In the genomic region with DNA sequence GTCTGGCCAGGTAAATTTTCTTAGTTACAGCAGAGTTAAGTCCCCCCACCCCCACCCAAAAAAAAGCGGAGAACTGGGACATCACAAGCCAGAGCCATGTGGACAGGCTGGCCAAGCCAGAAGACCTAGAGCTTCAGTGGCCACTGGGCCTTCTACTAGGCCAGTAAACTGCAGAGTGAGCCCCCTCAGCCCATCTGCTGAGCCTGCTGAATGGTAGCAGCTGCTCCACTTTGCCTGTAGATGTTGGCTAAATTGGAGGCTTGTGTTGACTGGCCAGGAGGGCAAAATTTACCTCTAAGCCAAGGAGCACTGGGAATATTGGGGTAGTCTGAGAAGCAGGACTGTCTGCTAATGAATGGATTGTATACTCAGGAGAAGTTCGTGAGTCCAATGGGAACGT, we compare ENCODE assay signal across 25 mouse cellular contexts. TPM values are rescaled to one million over a fixed set of nuclear protein-coding genes. Genes with fewer than 3 reads are reported as not detected.
A peak's percentile ranks its signal among the peaks of the same experiment; 100 is the strongest.
DNase-seq lines count a peak whose midpoint lies in the region; ATAC-seq and TF ChIP-seq lines count a peak whose summit lies in the region.
"Had no signal": no experiment of that assay in that cellular context is flagged by ENCODE, and none has a peak within 500 bp of the region (broad histone marks: within the 10 kb centered on the region; RNA-seq: fewer than 3 reads in every experiment).

No protein-coding gene starts in this region.

- no peaks in the 10 kb centered on the region for H3K27me3 ChIP-seq in stomach, embryonic 14.5 days (ENCODE audit: control insufficient read depth, insufficient read depth, low read length)
- H3K27me3 ChIP-seq: forebrain, embryonic 15.5 days; heart, embryonic 15.5 days; hindbrain, embryonic 13.5 days; limb, embryonic 12.5 days had no signal

- WGBS in stomach, embryonic 14.5 days = 81% methylated on average over 3 of the region's 3 CpGs

- H3K9me3 ChIP-seq in ES-E14 (ENCODE audit: control insufficient read depth, insufficient read depth, low read depth, low read length) = no peaks in the 10 kb centered on the region
- H3K9me3 ChIP-seq in stomach, embryonic 14.5 days (ENCODE audit: control insufficient read depth, low read depth, low read length) = no peaks in the 10 kb centered on the region
- H3K9me3 ChIP-seq: forebrain, embryonic 15.5 days; heart, embryonic 15.5 days; hindbrain, embryonic 13.5 days; limb, embryonic 12.5 days had no signal

- DNase-seq in cerebellum, adult 9-11 months = peak; percentile 74
- DNase-seq in cerebellum, adult 11 months = no peak
- no peak for DNase-seq in ES-E14 (ENCODE audit: low read depth, low spot score)
- peak; percentile 57 to 59 for DNase-seq in cerebellum, postnatal 25 days
- no peak for DNase-seq in urinary bladder, postnatal 14 days (ENCODE audit: low spot score)
- no peak for DNase-seq in retina, embryonic 14.5 days (ENCODE audit: low spot score)
- no peak for DNase-seq in layer of hippocampus, postnatal 36 days
- DNase-seq: gastrocnemius, postnatal 36 days; heart, adult 2 months; heart, postnatal 36 days; kidney, adult 11 months; kidney, postnatal 4 days; layer of hippocampus, adult 9-11 months; liver, postnatal 0 days; right cerebral cortex, postnatal 14 days; spleen, adult 18-20 months; thymus, adult 18-20 months; thymus, postnatal 36 days had no signal

- no peak overlapping the region for H3K4me2 ChIP-seq in stomach, embryonic 14.5 days (replicated peaks; ENCODE audit: low read depth, low read length)
- H3K4me2 ChIP-seq: forebrain, embryonic 15.5 days; heart, embryonic 15.5 days; hindbrain, embryonic 13.5 days; limb, embryonic 12.5 days; liver, embryonic 11.5 days; midbrain, embryonic 11.5 days had no signal

- H3K4me3 ChIP-seq in ES-E14 (ENCODE audit: insufficient read depth in 1 of 2, low read depth in 1 of 2, low read length in 2 of 2, poor library complexity in 1 of 2, severe bottlenecking in 1 of 2) = no peak overlapping the region
- H3K4me3 ChIP-seq in stomach, embryonic 14.5 days (ENCODE audit: low read depth, low read length) = no peak overlapping the region
- H3K4me3 ChIP-seq: forebrain, embryonic 15.5 days; heart, adult 2 months; heart, embryonic 15.5 days; hindbrain, embryonic 13.5 days; limb, embryonic 12.5 days had no signal

- peaks cover 21 to 22% of the 10 kb centered on the region in 2 experiments for H3K4me1 ChIP-seq in ES-E14 (ENCODE audit: control insufficient read depth in 2 of 2, insufficient read depth in 2 of 2, low read length in 2 of 2, poor library complexity in 1 of 2)
- H3K4me1 ChIP-seq in stomach, embryonic 14.5 days (ENCODE audit: control insufficient read depth, insufficient read depth, low read length) = peaks cover 41% of the 10 kb centered on the region

- no peak overlapping the region for H3K27ac ChIP-seq in ES-E14 (ENCODE audit: insufficient read depth, low read depth, low read length, poor library complexity, severe bottlenecking)
- peak overlapping the region; percentile 39; the same call in 1 of the 2 replicates for H3K27ac ChIP-seq in stomach, embryonic 14.5 days (ENCODE audit: low read length)
- H3K27ac ChIP-seq: forebrain, embryonic 15.5 days; heart, adult 2 months; heart, embryonic 15.5 days; hindbrain, embryonic 13.5 days; limb, embryonic 12.5 days had no signal

- ATAC-seq in stomach, embryonic 14.5 days (ENCODE audit: insufficient number of reproducible peaks, insufficient read depth, low FRiP score, low read depth) = no peak
- ATAC-seq: forebrain, embryonic 15.5 days had no signal

- H3K36me3 ChIP-seq in ES-E14 (ENCODE audit: control insufficient read depth, insufficient read depth, low read length, poor library complexity, severe bottlenecking) = peaks cover 17% of the 10 kb centered on the region; the same call in 1 of the 2 replicates
- H3K36me3 ChIP-seq in stomach, embryonic 14.5 days (ENCODE audit: control insufficient read depth, insufficient read depth, low read length) = no peaks in the 10 kb centered on the region
- H3K36me3 ChIP-seq: forebrain, embryonic 15.5 days; heart, embryonic 15.5 days; hindbrain, embryonic 13.5 days had no signal

- in situ Hi-C loops in ES-E14 (cut with MboI; ENCODE audit: low sequenced_read_pairs in 2 of 2, unreplicated experiment in 2 of 2) = no loop called here

- peak overlapping the region; percentile 11; the same call in 1 of the 2 replicates for H3K9ac ChIP-seq in ES-E14 (ENCODE audit: insufficient read depth, low read depth, low read length, poor library complexity, severe bottlenecking)
- H3K9ac ChIP-seq in stomach, embryonic 14.5 days (replicated peaks; ENCODE audit: low read depth, low read length) = no peak overlapping the region
- H3K9ac ChIP-seq: forebrain, embryonic 15.5 days; heart, embryonic 15.5 days; hindbrain, embryonic 13.5 days; limb, embryonic 12.5 days; liver, postnatal 0 days had no signal

TF ChIP-seq in ES-E14, 5 proteins besides CTCF, POLR2A, EP300 and RAD21:
- TF ChIP-seq ZC3H11A (IDR thresholded peaks at IDR 0.05; ENCODE audit: borderline replicate concordance, low read depth, low read length) (no peak), MAFK (IDR thresholded peaks at IDR 0.05; ENCODE audit: insufficient read depth, low read depth, low read length) (no peak), CHD2 (IDR thresholded peaks at IDR 0.05; ENCODE audit: low read depth, low read length) (no peak), HCFC1 (IDR thresholded peaks at IDR 0.05; ENCODE audit: borderline replicate concordance, insufficient read depth, low read length) (no peak), ZNF384 (IDR thresholded peaks at IDR 0.05; ENCODE audit: low read depth, low read length) (no peak)

RNA-seq across cellular contexts. Expression of a gene that starts 36.4 kb away (rescaled TPM):
- 19.4 and 21.6 TPM in 2 replicates for total RNA-seq in ES-E14 (2012; rRNA removed)
- 7.9 and 9.6 TPM in 2 replicates for polyA plus RNA-seq in stomach, embryonic 14.5 days (2014; fragmentation: Nextera tagmentation; extraction: Ambion mirVana)
- 10 to 100 TPM; 94.2 to 95.2 TPM for total RNA-seq in layer of hippocampus, postnatal 36 days (2021)

Comparison
In these comparisons a context has a peak if more than half of its experiments do, and no peak if none do; other contexts are left out.
1. DNase-seq: peak in cerebellum, adult 9-11 months (single experiment) and cerebellum, postnatal 25 days (2 of 2); none in cerebellum, adult 11 months (single experiment), ES-E14 (single experiment), urinary bladder, postnatal 14 days (single experiment), retina, embryonic 14.5 days (single experiment) and layer of hippocampus, postnatal 36 days (0 of 2).